ENCODE assay signal across 27 mouse cellular contexts in the genomic region with DNA sequence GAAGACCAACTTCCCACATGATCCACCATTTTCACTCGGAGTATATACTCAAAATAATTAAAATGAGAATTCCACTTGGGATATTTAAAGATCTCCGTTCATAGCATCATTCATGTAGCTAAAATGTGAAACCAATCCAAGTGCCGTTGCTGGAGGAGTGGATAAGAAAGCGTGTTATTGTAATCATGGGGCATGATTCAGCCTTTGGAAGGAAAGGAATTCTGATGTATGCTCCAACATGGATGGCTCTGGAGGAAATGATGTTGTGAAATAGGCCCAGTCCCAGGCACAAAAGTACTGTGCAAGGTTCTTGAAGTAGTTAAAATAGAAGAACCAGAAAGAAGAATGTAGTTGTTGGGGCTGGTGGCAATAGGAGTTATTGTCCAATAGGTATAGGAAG.
"Had no signal": no experiment of that assay in that cellular context is flagged by ENCODE, and none has a peak within 500 bp of the region (broad histone marks: within the 10 kb centered on the region; RNA-seq: fewer than 3 reads in every experiment).

No protein-coding gene starts in this region.

- H3K9ac ChIP-seq: embryonic facial prominence, embryonic 12.5 days; embryonic facial prominence, embryonic 13.5 days; embryonic facial prominence, embryonic 15.5 days; forebrain, embryonic 12.5 days; forebrain, embryonic 13.5 days; forebrain, embryonic 15.5 days; forebrain, postnatal 0 days had no signal

- H3K4me1 ChIP-seq: embryonic facial prominence, embryonic 10.5 days; embryonic facial prominence, embryonic 12.5 days; embryonic facial prominence, embryonic 15.5 days; forebrain, embryonic 10.5 days; forebrain, embryonic 12.5 days; forebrain, embryonic 13.5 days; forebrain, embryonic 15.5 days; heart, embryonic 10.5 days had no signal

- ATAC-seq: forebrain, embryonic 13.5 days; forebrain, embryonic 14.5 days; forebrain, embryonic 15.5 days; forebrain, embryonic 16.5 days; forebrain, postnatal 0 days had no signal

- H3K4me2 ChIP-seq: embryonic facial prominence, embryonic 12.5 days; embryonic facial prominence, embryonic 13.5 days; embryonic facial prominence, embryonic 15.5 days; forebrain, embryonic 12.5 days; forebrain, embryonic 13.5 days; forebrain, embryonic 15.5 days had no signal

- DNase-seq: cerebellum, adult 9-10 months; cerebellum, postnatal 10 days; cerebellum, postnatal 14 days; cerebellum, postnatal 25 days; cerebellum, postnatal 36 days; embryo, embryonic 11 days; forebrain, postnatal 0 days; gastrocnemius, adult 2 months; gastrocnemius, postnatal 10 days; gastrocnemius, postnatal 14 days; gastrocnemius, postnatal 25 days; gastrocnemius, postnatal 36 days; heart, adult 11 months; heart, adult 18-20 months; heart, adult 2 months had no signal

- H3K27ac ChIP-seq: embryonic facial prominence, embryonic 10.5 days; embryonic facial prominence, embryonic 12.5 days; embryonic facial prominence, embryonic 13.5 days; embryonic facial prominence, embryonic 15.5 days; forebrain, embryonic 10.5 days; forebrain, embryonic 12.5 days; forebrain, embryonic 13.5 days; forebrain, embryonic 15.5 days; gastrocnemius, adult 2 months; heart, adult 2 months; heart, embryonic 10.5 days had no signal

- H3K36me3 ChIP-seq: embryonic facial prominence, embryonic 10.5 days; embryonic facial prominence, embryonic 12.5 days; embryonic facial prominence, embryonic 13.5 days; embryonic facial prominence, embryonic 15.5 days; forebrain, embryonic 10.5 days; forebrain, embryonic 12.5 days; forebrain, embryonic 15.5 days; heart, embryonic 10.5 days had no signal

- H3K27me3 ChIP-seq: embryonic facial prominence, embryonic 12.5 days; embryonic facial prominence, embryonic 13.5 days; embryonic facial prominence, embryonic 15.5 days; forebrain, embryonic 12.5 days; forebrain, embryonic 13.5 days; forebrain, embryonic 15.5 days had no signal

- H3K4me3 ChIP-seq: embryonic facial prominence, embryonic 10.5 days; embryonic facial prominence, embryonic 12.5 days; embryonic facial prominence, embryonic 13.5 days; embryonic facial prominence, embryonic 15.5 days; erythroblast, embryonic 14.5 days; forebrain, embryonic 10.5 days; forebrain, embryonic 12.5 days; forebrain, embryonic 13.5 days; forebrain, embryonic 15.5 days; gastrocnemius, adult 2 months; heart, adult 2 months; heart, embryonic 10.5 days had no signal

- H3K9me3 ChIP-seq: embryonic facial prominence, embryonic 10.5 days; embryonic facial prominence, embryonic 12.5 days; embryonic facial prominence, embryonic 13.5 days; embryonic facial prominence, embryonic 15.5 days; forebrain, embryonic 10.5 days; forebrain, embryonic 12.5 days; forebrain, embryonic 13.5 days; forebrain, embryonic 15.5 days; heart, embryonic 10.5 days had no signal
